Comparison of ENCODE assay signal across 15 mouse cellular contexts in genomic region chr6:50187955-50188354, GRCm38 (mm10).
A peak's percentile ranks its signal among the peaks of the same experiment; 100 is the strongest.
DNase-seq lines count a peak whose midpoint lies in the region; ATAC-seq and TF ChIP-seq lines count a peak whose summit lies in the region.
"Had no signal": no experiment of that assay in that cellular context is flagged by ENCODE, and none has a peak within 500 bp of the region (broad histone marks: within the 10 kb centered on the region; RNA-seq: fewer than 3 reads in every experiment).

No protein-coding gene starts in this region.

- no peak for TF ChIP-seq CTCF in kidney, postnatal 0 days (IDR thresholded peaks at IDR 0.05; ENCODE audit: low read depth)
- no peak for TF ChIP-seq CTCF in bone marrow macrophage, adult 2 months (IDR thresholded peaks at IDR 0.05; ENCODE audit: low read depth, low read length)

- H3K27me3 ChIP-seq in kidney, postnatal 0 days (ENCODE audit: insufficient read depth, low read length): no peaks in the 10 kb centered on the region
- H3K27me3 ChIP-seq in forebrain, embryonic 13.5 days: no peaks in the 10 kb centered on the region

- no peak overlapping the region for H3K4me2 ChIP-seq in kidney, postnatal 0 days (ENCODE audit: low read length)
- H3K4me2 ChIP-seq in forebrain, embryonic 13.5 days: no peak overlapping the region

- peak; percentile 28 for DNase-seq in kidney, postnatal 0 days (ENCODE audit: low spot score)
- DNase-seq in kidney, postnatal 25 days: no peak
- DNase-seq in CD4-positive, CD25-positive, alpha-beta regulatory T cell, adult 2 months (ENCODE audit: low read depth, low spot score): peak; percentile 27
- DNase-seq in ovary, postnatal 14 days (ENCODE audit: low spot score): no peak
- DNase-seq in right cerebral cortex, adult 2 months (ENCODE audit: low spot score in 2 of 2): no peak
- DNase-seq: adrenal gland, postnatal 14 days; cerebellum, postnatal 25 days; gastrocnemius, postnatal 36 days; lung, postnatal 14 days; right cerebral cortex, adult 18-20 months; thymus, adult 18-20 months had no signal

- WGBS in kidney, postnatal 0 days: 60% methylated on average over 4 of the region's 4 CpGs
- WGBS in forebrain, embryonic 13.5 days: 90% methylated on average over 4 of the region's 4 CpGs

- no peak for ATAC-seq in kidney, postnatal 0 days (replicated peaks; ENCODE audit: low FRiP score, low read depth)
- peak; percentile 81 for ATAC-seq in megakaryocyte, adult 5-6 weeks (ENCODE audit: poor library complexity, severe bottlenecking)
- no peak for ATAC-seq in forebrain, embryonic 13.5 days
- ATAC-seq: intestine, embryonic 16.5 days had no signal

- TF ChIP-seq POLR2A in bone marrow macrophage, adult 2 months (IDR thresholded peaks at IDR 0.05; ENCODE audit: borderline replicate concordance, low read depth, low read length): no peak

- no peaks in the 10 kb centered on the region for H3K4me1 ChIP-seq in kidney, postnatal 0 days (replicated peaks; ENCODE audit: insufficient read depth, low read length)
- peaks cover 9% of the 10 kb centered on the region for H3K4me1 ChIP-seq in bone marrow macrophage, adult 2 months (ENCODE audit: control insufficient read depth, insufficient read depth, low read length)
- H3K4me1 ChIP-seq in forebrain, embryonic 13.5 days: no peaks in the 10 kb centered on the region

- H3K4me3 ChIP-seq in kidney, postnatal 0 days (replicated peaks; ENCODE audit: low read depth, low read length): no peak overlapping the region
- H3K4me3 ChIP-seq in bone marrow macrophage, adult 2 months (ENCODE audit: insufficient read depth, low read length): peak overlapping the region; percentile 16; the same call in 1 of the 2 replicates
- no peak overlapping the region for H3K4me3 ChIP-seq in forebrain, embryonic 13.5 days

- no peak overlapping the region for H3K27ac ChIP-seq in kidney, postnatal 0 days
- H3K27ac ChIP-seq in bone marrow macrophage, adult 2 months (ENCODE audit: insufficient read depth, low read depth, low read length): no peak overlapping the region; the same call in 1 of the 2 replicates
- H3K27ac ChIP-seq in forebrain, embryonic 13.5 days: no peak overlapping the region

- no peaks in the 10 kb centered on the region for H3K9me3 ChIP-seq in kidney, postnatal 0 days (replicated peaks; ENCODE audit: low read length)
- H3K9me3 ChIP-seq in forebrain, embryonic 13.5 days (replicated peaks): no peaks in the 10 kb centered on the region

- no peak overlapping the region for H3K9ac ChIP-seq in kidney, postnatal 0 days (ENCODE audit: low read depth, low read length)
- no peak overlapping the region for H3K9ac ChIP-seq in forebrain, embryonic 13.5 days

- H3K36me3 ChIP-seq in kidney, postnatal 0 days (ENCODE audit: insufficient read depth, low read length): peaks cover 14% of the 10 kb centered on the region
- peaks cover 29% of the 10 kb centered on the region for H3K36me3 ChIP-seq in forebrain, embryonic 13.5 days (ENCODE audit: poor library complexity, severe bottlenecking)

Comparison
In these comparisons a context has a peak if more than half of its experiments do, and no peak if none do; other contexts are left out.
1. DNase-seq: peak in kidney, postnatal 0 days (single experiment) and CD4-positive, CD25-positive, alpha-beta regulatory T cell, adult 2 months (single experiment); none in kidney, postnatal 25 days (0 of 2), ovary, postnatal 14 days (single experiment) and right cerebral cortex, adult 2 months (0 of 2).